Mouse (Mus musculus): Measurements from ENCODE around the gene Pigt. TPM values are rescaled to one million over a fixed set of nuclear protein-coding genes. Genes with fewer than 3 reads are reported as not detected.

Pigt gene
- polyA plus RNA-seq, 1 experiment from 2014 or later, result 53.6 TPM

GRCm38 (mm10) chr2:164470254-164470653 lies 27.1 kb upstream of the Pigt start:
- Histone ChIP-seq H3K4me1 (replicated peaks; ENCODE audit: control insufficient read depth, insufficient read depth) (no peaks in the 10 kb centered on the region), H3K9me3 (ENCODE audit: control insufficient read depth, low read length) (no peaks in the 10 kb centered on the region), H3K27me3 (ENCODE audit: control insufficient read depth, insufficient read depth, low read length) (no peaks in the 10 kb centered on the region), H3K4me2 (replicated peaks; ENCODE audit: low read depth) (no peak overlapping the region), H3K36me3 (ENCODE audit: control insufficient read depth, insufficient read depth, low read length) (0 out of 2 replicates have a peak, but pooled peaks cover 4% of the 10 kb centered on the region), H3K9ac (ENCODE audit: low read length) (no peak overlapping the region), H3K27ac (replicated peaks) (no peak overlapping the region), H3K4me3 (ENCODE audit: low read depth, low read length) (no peak overlapping the region)
- WGBS, result 34% methylated on average over 10 of the region's 10 CpGs
- DNase-seq (ENCODE audit: low spot score) (peak; percentile 68), ATAC-seq (ENCODE audit: low FRiP score, low TSS enrichment) (peak; percentile 31)
- TF ChIP-seq CTCF (IDR thresholded peaks at IDR 0.05; ENCODE audit: low read depth) (peak; percentile 82), EP300 (optimal IDR thresholded peaks at IDR 0.05) (no peak)

DNA sequence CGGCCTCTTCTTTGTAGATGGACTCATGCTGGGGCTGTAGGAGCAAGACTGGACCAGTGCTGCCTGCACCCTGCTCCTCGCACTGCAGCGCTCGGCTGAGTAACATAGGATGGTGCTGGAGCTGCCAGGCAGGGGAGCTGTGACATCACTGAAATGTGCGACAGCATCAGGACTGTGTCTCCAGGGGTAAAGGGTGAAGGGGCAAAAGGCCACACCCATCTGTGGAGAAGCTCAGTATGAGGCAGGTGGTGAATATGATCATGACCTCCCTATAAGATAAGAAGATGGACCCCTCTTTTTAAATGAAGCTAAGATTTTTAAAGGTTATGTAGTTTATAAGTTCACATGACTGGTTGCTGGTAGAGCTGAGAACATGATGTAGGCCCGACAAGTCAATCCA lies 23.7 kb upstream of the Pigt start, which contains the start of gene Trp53tg5:
Gene Trp53tg5, minus strand, starts transcription at position 101 of the 400 bp plus-strand sequence.
- TF ChIP-seq EP300 (optimal IDR thresholded peaks at IDR 0.05) (no peak), CTCF (IDR thresholded peaks at IDR 0.05; ENCODE audit: low read depth) (no peak)
- no peak within 1 kb of the TSS for H3K4me2 ChIP-seq (replicated peaks; ENCODE audit: low read depth)
- 89% methylated on average over 6 of the region's 6 CpGs for WGBS
- H3K27me3 ChIP-seq (ENCODE audit: control insufficient read depth, insufficient read depth, low read length), result no peaks in the 10 kb centered on the region
- ATAC-seq (ENCODE audit: low FRiP score, low TSS enrichment) (no peak), DNase-seq (ENCODE audit: low spot score) (no peak)
- H3K9me3 ChIP-seq (ENCODE audit: control insufficient read depth, low read length), result no peaks in the 10 kb centered on the region
- H3K27ac ChIP-seq (replicated peaks), result no peak within 1 kb of the TSS
- no peak within 1 kb of the TSS for H3K4me3 ChIP-seq (ENCODE audit: low read depth, low read length)
- H3K9ac ChIP-seq (ENCODE audit: low read length), result no peak within 1 kb of the TSS
- H3K4me1 ChIP-seq (replicated peaks; ENCODE audit: control insufficient read depth, insufficient read depth), result no peaks in the 10 kb centered on the region
- H3K36me3 ChIP-seq (ENCODE audit: control insufficient read depth, insufficient read depth, low read length), result 0 out of 2 replicates have a peak, but pooled peaks cover 4% of the 10 kb centered on the region

- Histone ChIP-seq H3K9me3 (ENCODE audit: control insufficient read depth, low read length) (no peaks in the 10 kb centered on the region), H3K27ac (replicated peaks) (peak within 1 kb of the TSS; percentile 65; the same call in 1 of the 2 replicates), H3K27me3 (ENCODE audit: control insufficient read depth, insufficient read depth, low read length) (no peaks in the 10 kb centered on the region), H3K4me1 (replicated peaks; ENCODE audit: control insufficient read depth, insufficient read depth) (peaks cover 5% of the 10 kb centered on the region; the same call in 1 of the 2 replicates), H3K36me3 (ENCODE audit: control insufficient read depth, insufficient read depth, low read length) (no peaks in the 10 kb centered on the region; the same call in 1 of the 2 replicates), H3K9ac (ENCODE audit: low read length) (peak within 1 kb of the TSS; percentile 77), H3K4me3 (ENCODE audit: low read depth, low read length) (peak within 1 kb of the TSS; percentile 82), H3K4me2 (replicated peaks; ENCODE audit: low read depth) (peak within 1 kb of the TSS; percentile 97)
- 2% methylated on average over 25 of the region's 26 CpGs for WGBS
- DNase-seq (ENCODE audit: low spot score) (peak; percentile 67), ATAC-seq (ENCODE audit: low FRiP score, low TSS enrichment) (peak; percentile 58)
- TF ChIP-seq EP300 (optimal IDR thresholded peaks at IDR 0.05) (no peak), CTCF (IDR thresholded peaks at IDR 0.05; ENCODE audit: low read depth) (no peak)
These were observed 11.6 kb upstream of the Pigt start, which contains the start of gene Dbndd2 for GRCm38 (mm10) chr2:164485681-164486257. Gene Dbndd2, plus strand, starts transcription at chr2:164486106.

DNA sequence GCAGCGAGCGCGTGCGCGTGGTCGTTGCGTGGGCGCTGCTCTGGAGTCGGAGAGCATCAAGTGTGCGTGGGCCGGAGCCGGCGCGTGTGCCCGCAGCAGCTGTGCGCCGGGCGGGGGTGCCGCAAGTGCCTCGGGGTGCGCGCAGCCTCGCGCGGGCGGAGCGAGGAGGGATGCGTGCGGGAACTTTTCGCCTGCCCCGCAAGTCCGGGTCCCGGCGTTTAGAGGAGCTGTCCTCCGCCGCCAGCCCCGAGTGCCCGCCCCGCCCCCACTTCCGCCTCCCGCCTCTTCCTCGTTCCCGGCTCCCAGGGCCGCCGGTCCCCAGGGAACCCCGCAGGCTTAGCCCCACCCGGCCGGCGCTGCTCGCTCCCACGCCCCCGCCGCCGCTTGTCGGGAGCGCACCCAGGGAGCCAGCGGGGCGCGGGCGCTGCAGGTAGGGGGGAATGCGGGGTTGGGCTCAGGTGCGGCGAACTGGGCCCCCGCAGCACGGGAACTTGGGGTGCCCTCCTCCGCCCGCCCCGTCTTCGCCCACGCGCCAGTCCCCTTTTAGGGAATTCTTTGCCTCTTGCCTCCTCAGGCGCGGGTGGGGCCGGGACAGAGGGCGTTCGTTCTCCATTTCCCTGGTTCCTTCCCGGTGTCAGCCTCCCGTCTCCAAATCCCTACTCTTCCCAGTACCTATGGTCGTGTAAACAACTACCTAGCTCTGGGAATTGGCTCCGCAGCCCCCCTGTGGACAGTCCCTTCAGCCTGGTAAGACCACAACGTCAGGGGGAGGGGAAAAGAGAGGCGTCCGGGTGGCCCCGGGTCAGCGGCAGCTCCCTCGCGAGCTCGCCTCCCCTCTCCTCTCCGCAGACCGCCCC lies 10.8 kb upstream of the Pigt start:
- H3K27ac ChIP-seq (replicated peaks), result peak overlapping the region; percentile 65; the same call in 1 of the 2 replicates
- H3K9me3 ChIP-seq (ENCODE audit: control insufficient read depth, low read length), result no peaks in the 10 kb centered on the region
- no peaks in the 10 kb centered on the region for H3K27me3 ChIP-seq (ENCODE audit: control insufficient read depth, insufficient read depth, low read length)
- ATAC-seq (ENCODE audit: low FRiP score, low TSS enrichment), result peak; percentile 74
- H3K4me2 ChIP-seq (replicated peaks; ENCODE audit: low read depth), result peak overlapping the region; percentile 97
- H3K36me3 ChIP-seq (ENCODE audit: control insufficient read depth, insufficient read depth, low read length), result no peaks in the 10 kb centered on the region; the same call in 1 of the 2 replicates
- WGBS, result under 1% methylated on average over 53 of the region's 90 CpGs
- H3K9ac ChIP-seq (ENCODE audit: low read length), result peak overlapping the region; percentile 77
- DNase-seq (ENCODE audit: low spot score), result peak; percentile 77
- TF ChIP-seq EP300 (optimal IDR thresholded peaks at IDR 0.05), result no peak
- TF ChIP-seq CTCF (IDR thresholded peaks at IDR 0.05; ENCODE audit: low read depth), result no peak; the same call in 1 of the 2 replicates
- peak overlapping the region; percentile 82 for H3K4me3 ChIP-seq (ENCODE audit: low read depth, low read length)
- peaks cover 5% of the 10 kb centered on the region; the same call in 1 of the 2 replicates for H3K4me1 ChIP-seq (replicated peaks; ENCODE audit: control insufficient read depth, insufficient read depth)

- Histone ChIP-seq H3K4me3 (ENCODE audit: low read depth, low read length) (peak overlapping the region; percentile 82), H3K4me1 (replicated peaks; ENCODE audit: control insufficient read depth, insufficient read depth) (peaks cover 5% of the 10 kb centered on the region; the same call in 1 of the 2 replicates), H3K9me3 (ENCODE audit: control insufficient read depth, low read length) (no peaks in the 10 kb centered on the region), H3K27me3 (ENCODE audit: control insufficient read depth, insufficient read depth, low read length) (no peaks in the 10 kb centered on the region), H3K27ac (replicated peaks) (peak overlapping the region; percentile 65; the same call in 1 of the 2 replicates), H3K36me3 (ENCODE audit: control insufficient read depth, insufficient read depth, low read length) (no peaks in the 10 kb centered on the region; the same call in 1 of the 2 replicates), H3K9ac (ENCODE audit: low read length) (peak overlapping the region; percentile 77), H3K4me2 (replicated peaks; ENCODE audit: low read depth) (peak overlapping the region; percentile 97)
- DNase-seq (ENCODE audit: low spot score) (no peak), ATAC-seq (ENCODE audit: low FRiP score, low TSS enrichment) (peak; percentile 13; the same call in 1 of the 2 replicates)
- 9% methylated on average over 11 of the region's 11 CpGs for WGBS
- no peak for TF ChIP-seq CTCF (IDR thresholded peaks at IDR 0.05; ENCODE audit: low read depth)
- TF ChIP-seq EP300 (optimal IDR thresholded peaks at IDR 0.05), result no peak
These were observed 10.2 kb upstream of the Pigt start for GRCm38 (mm10) chr2:164487115-164487527.

Data from stomach, postnatal 0 days (tissue).